Mouse (Mus musculus) heart, embryonic 14.5 days (tissue): Measurements from ENCODE around the gene Omt2b. TPM values are rescaled to one million over a fixed set of nuclear protein-coding genes. Genes with fewer than 3 reads are reported as not detected.
"Not testable (repeated sequence)": the region's sequence is repeated elsewhere in the genome, so short reads cannot be mapped to it uniquely, and the experiment has no call there.

ENCODE experiments used
- ATAC-seq: fragments of 200-750 bp; cut with Nextera tagmentation; 2 replicates; pipeline ENCODE4 v1.8.0; 2017; ENCODE audit warnings: low read depth, moderate TSS enrichment; ENCODE audit not compliant: insufficient number of reproducible peaks, insufficient read depth, low FRiP score
- H3K27ac ChIP-seq, 2 experiments: fragments of 200-500 bp in 1 of 2; fragments of 300-500 bp in 1 of 2; sonication (generic) in 1 of 2; replicated peaks in 1 of 2; 2 replicates each; pipeline ENCODE4 v1.5.1; 2012 to 2014; ENCODE audit warnings: low read depth in 2 of 2, low read length in 2 of 2, control low read depth in 1 of 2, mild to moderate bottlenecking in 1 of 2, mixed read lengths in 1 of 2; ENCODE audit not compliant: control insufficient read depth in 1 of 2, insufficient read depth in 1 of 2
- H3K27me3 ChIP-seq: fragments of 300-500 bp; sonication (generic); 2 replicates; pipeline ENCODE4 v1.6.1; 2014; ENCODE audit warnings: mild to moderate bottlenecking, low read length, control low read depth; ENCODE audit not compliant: control insufficient read depth, insufficient read depth
- H3K36me3 ChIP-seq: fragments of 300-500 bp; sonication (generic); 2 replicates; pipeline ENCODE4 v1.6.1; 2014; ENCODE audit warnings: mild to moderate bottlenecking, control low read depth, low read length, mixed read lengths; ENCODE audit not compliant: control insufficient read depth, insufficient read depth
- H3K4me1 ChIP-seq, 2 experiments: fragments of 200-500 bp in 1 of 2; fragments of 300-500 bp in 1 of 2; sonication (generic) in 1 of 2; 2 replicates each; pipeline ENCODE4 v1.6.1; 2012 to 2014; ENCODE audit warnings: low read length in 2 of 2, control low read depth in 1 of 2, mixed read lengths in 1 of 2; ENCODE audit not compliant: control insufficient read depth in 2 of 2, insufficient read depth in 2 of 2
- H3K4me2 ChIP-seq: fragments of 300-500 bp; sonication (generic); 2 replicates; pipeline ENCODE4 v1.6.1; 2014; ENCODE audit warnings: mild to moderate bottlenecking, low read length
- H3K4me3 ChIP-seq, 2 experiments: fragments of 200-500 bp in 1 of 2; fragments of 300-500 bp in 1 of 2; sonication (generic) in 1 of 2; 2 replicates each; pipeline ENCODE4 v1.5.1; 2012 to 2014; ENCODE audit warnings: low read length in 2 of 2, mild to moderate bottlenecking in 2 of 2, control low read depth in 1 of 2, low read depth in 1 of 2, moderate library complexity in 1 of 2; ENCODE audit not compliant: control insufficient read depth in 1 of 2, insufficient read depth in 1 of 2
- H3K9ac ChIP-seq: fragments of 300-500 bp; sonication (generic); 2 replicates; pipeline ENCODE4 v1.6.1; 2014; ENCODE audit warnings: mild to moderate bottlenecking, low read length
- H3K9me3 ChIP-seq: fragments of 300-500 bp; sonication (generic); 2 replicates; pipeline ENCODE4 v1.6.1; 2016; ENCODE audit warnings: low read length, control low read depth; ENCODE audit not compliant: control insufficient read depth
- WGBS: fragments of 180-500 bp; shearing (Covaris S2); extraction: QIAGEN DNeasy Blood & Tissue Kit; methylation state at CpG from one replicate; pipeline ENCODE4 v1.1.7; 2014; 5-methylcytosine and 5-hydroxymethylcytosine counted together
- polyA plus RNA-seq: library from polyadenylated mRNA; unstranded; fragments of >200 nt; fragmentation: Nextera tagmentation; extraction: Ambion mirVana; gene quantifications from 2 replicates; pipeline ENCODE4 v1.2.1, GENCODE M21; 2014

Omt2b gene
- polyA plus RNA-seq, 1 experiment from 2014 or later = not detected

DNA sequence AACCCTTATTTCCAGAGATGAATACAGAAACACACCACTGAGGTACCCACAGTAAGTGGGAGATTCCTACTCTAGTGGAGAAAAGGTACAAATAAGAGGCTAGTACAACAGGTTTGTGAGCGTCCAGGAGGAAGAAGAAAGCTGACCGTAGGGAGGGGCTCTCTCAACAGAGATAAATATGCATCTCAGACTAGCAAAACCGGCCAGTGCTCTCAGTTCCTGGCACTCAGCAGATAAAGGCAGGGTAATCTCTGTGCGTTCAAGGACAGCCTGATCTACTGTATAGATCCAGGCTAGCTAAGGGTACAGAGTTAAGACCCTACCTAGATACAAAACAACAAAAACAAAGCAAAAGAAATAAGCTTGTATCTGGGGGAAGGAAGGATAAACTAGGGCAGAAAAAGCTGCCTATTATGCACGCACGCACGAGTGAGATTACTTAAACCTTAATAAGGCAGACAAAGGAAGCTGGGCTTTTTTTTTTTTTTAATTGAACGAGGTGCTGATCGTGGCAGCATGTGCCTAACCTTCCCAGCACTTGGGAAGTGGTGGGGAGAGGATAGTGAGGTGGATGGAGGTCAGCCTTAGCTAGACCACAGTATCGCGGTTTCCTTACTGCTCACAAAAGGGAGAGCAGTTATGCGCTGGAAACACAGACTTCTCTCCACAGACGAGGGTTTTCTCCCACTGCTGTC, 38.6 kb downstream of the Omt2b start:
- no peak overlapping the region for H3K4me3 ChIP-seq
- WGBS = 60% methylated on average over 13 of the region's 13 CpGs
- H3K9ac ChIP-seq = no peak overlapping the region
- no peak for ATAC-seq
- H3K27ac ChIP-seq = no peak overlapping the region
- H3K4me2 ChIP-seq = no peak overlapping the region
- no peaks in the 10 kb centered on the region for H3K9me3 ChIP-seq
- no peaks in the 10 kb centered on the region for H3K27me3 ChIP-seq
- no peaks in the 10 kb centered on the region for H3K36me3 ChIP-seq
- no peaks in the 10 kb centered on the region for H3K4me1 ChIP-seq

DNA sequence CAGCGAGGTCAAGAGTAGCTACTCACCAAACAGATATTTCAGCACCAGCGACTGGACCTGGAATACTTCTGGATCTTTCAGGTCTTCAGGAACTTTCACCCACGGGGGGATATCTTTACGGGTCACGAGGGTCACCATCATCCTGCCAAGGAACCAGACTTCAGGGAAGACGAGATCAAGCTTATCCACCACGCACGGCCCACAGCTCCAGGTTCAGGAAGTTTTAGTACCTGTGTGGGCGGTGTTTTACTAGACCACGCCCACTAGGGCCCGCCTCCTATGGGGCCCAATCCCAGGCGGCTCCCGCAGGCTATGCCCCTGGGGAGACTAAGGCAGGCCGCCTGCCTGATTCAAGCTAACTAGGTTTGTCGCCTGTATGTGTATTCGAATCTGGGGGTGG, 40.6 kb downstream of the Omt2b start, which contains the start of gene Dppa5a:
Gene Dppa5a, minus strand, starts transcription at position 219 of the 400 bp plus-strand sequence.
- not testable (repeated sequence) for H3K4me2 ChIP-seq, H3K4me1 ChIP-seq, H3K27ac ChIP-seq, ATAC-seq, H3K27me3 ChIP-seq, H3K36me3 ChIP-seq, H3K9me3 ChIP-seq, H3K4me3 ChIP-seq, H3K9ac ChIP-seq
- 80% methylated on average over 16 of the region's 16 CpGs for WGBS

DNA sequence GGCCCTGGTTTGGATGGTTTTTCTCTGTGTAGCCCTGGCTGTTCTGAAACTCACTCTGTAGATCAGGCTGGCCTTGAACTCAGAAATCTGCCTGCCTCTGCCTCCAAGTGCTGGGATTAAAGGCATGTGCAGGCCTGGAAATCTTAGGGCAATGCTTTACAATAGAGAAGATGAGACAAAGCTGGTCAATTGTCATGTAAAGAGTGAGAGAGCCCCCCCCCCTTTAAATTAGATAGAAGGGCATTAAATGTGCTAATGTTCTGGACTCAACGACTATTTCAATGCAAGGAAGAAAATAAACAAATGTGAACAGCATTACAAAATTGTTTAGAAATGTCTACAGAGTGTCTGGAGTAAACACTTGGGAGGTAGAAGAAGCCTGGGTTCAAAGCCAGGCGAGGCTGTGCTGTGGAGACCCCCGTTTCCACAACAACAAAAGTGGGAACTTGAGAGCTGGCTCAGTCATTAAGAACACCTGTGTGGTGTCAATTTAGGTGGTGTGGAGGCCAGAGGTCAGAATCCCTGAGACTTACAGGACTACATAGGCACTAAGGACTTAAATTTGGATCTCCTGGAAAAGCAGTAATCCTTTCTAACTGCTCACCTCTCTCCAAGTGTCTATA, 41.4 kb downstream of the Omt2b start:
- no peak overlapping the region for H3K4me2 ChIP-seq
- 77% methylated on average over 3 of the region's 3 CpGs for WGBS
- no peak overlapping the region for H3K4me3 ChIP-seq
- peaks cover 3% of the 10 kb centered on the region in 2 experiments; a peak in 2 of 4 replicates for H3K4me1 ChIP-seq
- no peak overlapping the region for H3K9ac ChIP-seq
- no peak for ATAC-seq
- no peaks in the 10 kb centered on the region for H3K27me3 ChIP-seq
- no peaks in the 10 kb centered on the region for H3K9me3 ChIP-seq
- H3K36me3 ChIP-seq = no peaks in the 10 kb centered on the region
- H3K27ac ChIP-seq = no peak overlapping the region

DNA sequence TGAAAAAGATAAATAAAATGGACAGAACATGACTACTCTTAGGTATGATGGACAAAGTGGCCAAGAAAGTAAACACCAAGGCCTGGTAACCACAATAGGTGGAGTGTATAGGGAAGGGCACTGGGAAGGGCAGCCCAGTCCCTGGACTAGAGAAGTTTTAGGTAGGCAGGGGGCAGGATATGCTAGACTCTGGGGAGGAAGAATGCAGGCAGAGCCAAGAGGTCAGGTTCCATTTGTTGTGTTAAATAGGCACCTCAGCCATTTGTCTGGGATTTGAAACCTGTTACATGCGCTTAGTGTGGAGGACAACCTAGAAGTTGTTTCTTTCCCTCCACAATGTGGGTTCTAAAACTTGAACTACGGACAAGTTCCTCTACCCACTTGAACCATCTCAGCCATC, 42.0 kb downstream of the Omt2b start:
- H3K27me3 ChIP-seq = no peaks in the 10 kb centered on the region
- WGBS = 84% methylated on average over 2 of the region's 2 CpGs
- no peak for ATAC-seq
- H3K4me1 ChIP-seq = peaks cover 3% of the 10 kb centered on the region in 2 experiments; a peak in 2 of 4 replicates
- H3K4me3 ChIP-seq = no peak overlapping the region
- H3K9ac ChIP-seq = no peak overlapping the region
- no peaks in the 10 kb centered on the region for H3K9me3 ChIP-seq
- no peaks in the 10 kb centered on the region for H3K36me3 ChIP-seq
- H3K27ac ChIP-seq = no peak overlapping the region
- no peak overlapping the region for H3K4me2 ChIP-seq

DNA sequence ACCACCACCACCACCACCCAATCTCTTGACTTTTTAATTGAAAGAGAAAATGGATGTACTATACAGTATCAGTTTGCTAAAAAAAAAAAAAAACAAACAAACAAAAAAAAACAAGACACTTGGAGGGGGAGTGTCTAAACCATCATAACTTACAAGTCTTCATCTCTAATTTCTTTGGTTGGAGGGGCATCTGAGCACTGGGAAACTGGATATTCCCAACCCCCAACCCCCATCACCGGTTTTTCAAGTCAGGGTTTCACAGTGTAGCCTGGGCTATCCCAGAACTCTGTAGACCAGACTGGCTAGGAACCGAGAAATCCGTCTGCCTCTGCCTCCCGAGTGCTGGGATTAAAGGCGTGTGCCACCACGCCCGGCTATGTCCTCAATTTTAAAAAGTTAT, 42.4 kb downstream of the Omt2b start:
- H3K27me3 ChIP-seq = no peaks in the 10 kb centered on the region
- H3K36me3 ChIP-seq = no peaks in the 10 kb centered on the region
- no peak overlapping the region for H3K9ac ChIP-seq
- H3K4me3 ChIP-seq = no peak overlapping the region
- peaks cover 3% of the 10 kb centered on the region in 2 experiments; a peak in 2 of 4 replicates for H3K4me1 ChIP-seq
- 90% methylated on average over 7 of the region's 7 CpGs for whole genome bisulfite sequencing
- no peak overlapping the region for H3K27ac ChIP-seq
- no peaks in the 10 kb centered on the region for H3K9me3 ChIP-seq
- no peak overlapping the region for H3K4me2 ChIP-seq
- no peak for ATAC-seq

DNA sequence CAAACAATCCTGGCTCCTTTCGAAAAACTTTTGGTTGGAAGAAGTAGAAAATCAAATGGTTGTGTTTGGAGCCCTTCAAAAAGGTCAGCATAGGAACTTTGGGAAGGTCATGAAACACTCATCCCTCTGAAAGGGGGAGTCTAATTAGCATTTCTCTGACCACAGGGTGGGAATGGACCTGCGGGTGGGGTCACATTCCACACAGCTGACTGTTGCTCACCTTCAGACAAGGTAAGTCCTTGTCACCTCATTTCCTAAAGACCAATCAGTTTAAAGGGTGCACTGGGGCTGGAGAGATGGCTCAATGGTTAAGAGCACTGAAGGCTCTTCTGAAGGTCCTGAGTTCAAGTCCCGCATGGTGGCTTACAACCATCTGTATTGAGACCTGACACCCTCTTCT, 44.1 kb downstream of the Omt2b start:
- Histone ChIP-seq H3K9me3 (no peaks in the 10 kb centered on the region), H3K27me3 (no peaks in the 10 kb centered on the region), H3K36me3 (no peaks in the 10 kb centered on the region), H3K4me3 (no peak overlapping the region), H3K4me1 (peaks cover 3% of the 10 kb centered on the region in 2 experiments; a peak in 2 of 4 replicates), H3K4me2 (no peak overlapping the region), H3K9ac (no peak overlapping the region), H3K27ac (no peak overlapping the region)
- ATAC-seq = no peak
- 94% methylated on average over 3 of the region's 3 CpGs for WGBS

DNA sequence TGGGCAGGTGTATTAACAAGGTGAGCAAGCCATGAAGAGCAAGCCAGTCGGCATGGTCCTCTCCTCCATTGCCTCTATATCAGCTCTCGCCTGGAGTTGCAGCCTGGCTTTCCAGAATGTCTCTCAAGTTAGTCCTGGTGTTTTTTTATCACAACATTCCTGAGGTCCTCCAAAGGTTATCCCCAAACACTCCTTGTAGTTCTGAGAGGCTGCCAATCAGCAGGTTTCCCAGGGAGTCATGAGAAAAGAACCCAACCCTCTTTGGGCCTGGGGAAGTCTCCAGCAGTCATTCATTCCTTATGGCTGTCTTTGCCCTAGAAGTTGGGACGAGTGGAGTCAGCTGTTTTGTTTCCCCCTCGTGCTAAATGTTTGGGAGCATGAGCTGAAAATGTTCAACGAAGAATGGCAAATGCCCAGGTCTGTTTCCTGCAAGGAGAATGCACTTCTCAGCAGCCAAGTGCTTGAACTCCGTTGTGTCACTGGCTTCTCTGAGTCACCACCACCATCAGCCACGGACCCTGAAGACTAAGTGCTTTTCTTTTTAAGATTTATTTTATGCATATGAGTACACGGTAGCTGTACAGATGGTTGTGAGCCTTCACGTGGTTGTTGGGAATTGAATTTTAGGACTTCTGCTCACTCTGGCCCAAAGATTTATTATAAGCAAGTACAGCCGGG, 45.6 kb downstream of the Omt2b start:
- peaks cover 4 to 6% of the 10 kb centered on the region in 2 experiments; a peak in 2 of 4 replicates for H3K4me1 ChIP-seq
- H3K4me2 ChIP-seq = no peak overlapping the region
- WGBS = 50% methylated on average over 10 of the region's 10 CpGs
- H3K27ac ChIP-seq = no peak overlapping the region
- ATAC-seq = no peak
- no peaks in the 10 kb centered on the region for H3K9me3 ChIP-seq
- no peak overlapping the region for H3K9ac ChIP-seq
- H3K36me3 ChIP-seq = no peaks in the 10 kb centered on the region
- no peaks in the 10 kb centered on the region for H3K27me3 ChIP-seq
- H3K4me3 ChIP-seq = no peak overlapping the region
